Mouse (Mus musculus): ENCODE results near the gene Tmem222.

GRCm38 (mm10) chr4:133268931-133269330 is 8.7 kb downstream of the Tmem222 start:
- TF ChIP-seq GATA1 (IDR thresholded peaks at IDR 0.05; ENCODE audit: low read length) (no peak), TAL1 (IDR thresholded peaks at IDR 0.05; ENCODE audit: low read length) (no peak)

All from erythroblast, embryonic 14.5 days (primary cell).